Mouse (Mus musculus) c-Kit-positive CD71-positive TER-119-negative erythroid progenitor cells, embryonic 14.5 days (primary cell): ENCODE measurements at regions not wholly inside any gene's neighbourhood (a gene's known extent, or its start where the extent isn't known, plus 50 kb on each side); places are given as distances from the start of the nearest gene placed in this dataset.

Experiments used
- DNase-seq: peaks from one replicate; pipeline ENCODE4 v3.0.0-alpha.2; 2013; ENCODE audit warnings: low read depth

GRCm38 (mm10) chr13:53800978-53801377 is 254.5 kb downstream of the Drd1 start:
- DNase-seq, result no peak

- DNase-seq, result no peak
Measured at GRCm38 (mm10) chr13:53788809-53789208, 266.7 kb downstream of the Drd1 start.

GRCm38 (mm10) chr13:53783492-53783891 is 272.0 kb downstream of the Drd1 start:
- peak; percentile 29 for DNase-seq

GRCm38 (mm10) chr13:53779150-53779549 is 276.4 kb downstream of the Drd1 start:
- no peak for DNase-seq

GRCm38 (mm10) chr13:53776421-53776820 is 279.1 kb downstream of the Drd1 start:
- DNase-seq, result no peak

GRCm38 (mm10) chr13:53775687-53776086 is 279.8 kb downstream of the Drd1 start:
- peak; percentile 13 for DNase-seq

GRCm38 (mm10) chr13:53764613-53765243 is 290.8 kb downstream of the Drd1 start:
- DNase-seq, result peak; percentile 9

GRCm38 (mm10) chr13:53757576-53758237 is 284.8 kb upstream of the Msx2 start:
- DNase-seq, result no peak

- DNase-seq, result no peak
Measured at GRCm38 (mm10) chr13:53756970-53757530, 284.2 kb upstream of the Msx2 start.

GRCm38 (mm10) chr13:53755046-53755615 is 282.3 kb upstream of the Msx2 start:
- DNase-seq, result no peak

GRCm38 (mm10) chr13:53753049-53753448 is 280.2 kb upstream of the Msx2 start:
- no peak for DNase-seq

GRCm38 (mm10) chr13:53740981-53741380 is 268.1 kb upstream of the Msx2 start:
- DNase-seq, result no peak

GRCm38 (mm10) chr13:53739127-53739526 is 266.3 kb upstream of the Msx2 start:
- no peak for DNase-seq

GRCm38 (mm10) chr13:53734944-53735343 is 262.1 kb upstream of the Msx2 start:
- no peak for DNase-seq

GRCm38 (mm10) chr13:53730259-53730902 is 257.5 kb upstream of the Msx2 start:
- DNase-seq, result no peak

GRCm38 (mm10) chr13:53729848-53730247 is 257.0 kb upstream of the Msx2 start:
- DNase-seq, result no peak

GRCm38 (mm10) chr13:53726031-53726430 is 253.2 kb upstream of the Msx2 start:
- no peak for DNase-seq

- no peak for DNase-seq
Measured at GRCm38 (mm10) chr13:53722881-53723280, 250.0 kb upstream of the Msx2 start.

GRCm38 (mm10) chr13:53721038-53721463 is 248.2 kb upstream of the Msx2 start:
- no peak for DNase-seq

GRCm38 (mm10) chr13:53717582-53717981 is 244.7 kb upstream of the Msx2 start:
- no peak for DNase-seq

GRCm38 (mm10) chr13:53717086-53717485 is 244.2 kb upstream of the Msx2 start:
- no peak for DNase-seq

GRCm38 (mm10) chr13:53709062-53709461 is 236.2 kb upstream of the Msx2 start:
- DNase-seq, result no peak

- no peak for DNase-seq
Measured at GRCm38 (mm10) chr13:53707548-53707947, 234.7 kb upstream of the Msx2 start.
